Mouse (Mus musculus): ENCODE measurements at regions not wholly inside any gene's neighbourhood (a gene's known extent, or its start where the extent isn't known, plus 50 kb on each side); places are given as distances from the start of the nearest gene placed in this dataset.

- Histone ChIP-seq H3K9ac (ENCODE audit: low read depth, low read length) (no peak overlapping the region), H3K4me2 (ENCODE audit: low read depth, low read length) (no peak overlapping the region), H3K9me3 (replicated peaks; ENCODE audit: control insufficient read depth, low read length) (no peaks in the 10 kb centered on the region), H3K36me3 (ENCODE audit: control insufficient read depth, insufficient read depth) (no peaks in the 10 kb centered on the region), H3K4me1 (ENCODE audit: control insufficient read depth, low read depth, low read length) (peaks cover 18% of the 10 kb centered on the region), H3K27ac (ENCODE audit: low read length) (no peak overlapping the region), H3K4me3 (ENCODE audit: low read depth, low read length) (no peak overlapping the region), H3K27me3 (ENCODE audit: control insufficient read depth, insufficient read depth, low read depth, low read length) (no peaks in the 10 kb centered on the region)
- WGBS (ENCODE audit: insufficient replicate concordance), result 45% methylated on average over 2 of the region's 2 CpGs
- no peak for ATAC-seq (ENCODE audit: low read depth)
These were observed 57.6 kb upstream of the Exoc6 start for GRCm38 (mm10) chr19:37492572-37492971.

- Histone ChIP-seq H3K4me1 (ENCODE audit: control insufficient read depth, low read depth, low read length) (peaks cover 18% of the 10 kb centered on the region), H3K9ac (ENCODE audit: low read depth, low read length) (no peak overlapping the region), H3K36me3 (ENCODE audit: control insufficient read depth, insufficient read depth) (no peaks in the 10 kb centered on the region), H3K27me3 (ENCODE audit: control insufficient read depth, insufficient read depth, low read depth, low read length) (no peaks in the 10 kb centered on the region), H3K4me3 (ENCODE audit: low read depth, low read length) (no peak overlapping the region), H3K9me3 (replicated peaks; ENCODE audit: control insufficient read depth, low read length) (no peaks in the 10 kb centered on the region), H3K27ac (ENCODE audit: low read length) (peak overlapping the region; percentile 19), H3K4me2 (ENCODE audit: low read depth, low read length) (no peak overlapping the region)
- ATAC-seq (ENCODE audit: low read depth), result peak; percentile 27; the same call in 1 of the 2 replicates
- 21% methylated on average over 9 of the region's 9 CpGs for WGBS (ENCODE audit: insufficient replicate concordance)
These were observed 56.8 kb upstream of the Exoc6 start for GRCm38 (mm10) chr19:37493378-37493777.

- 7% methylated on average over 10 of the region's 10 CpGs for WGBS (ENCODE audit: insufficient replicate concordance)
- no peak overlapping the region for H3K9ac ChIP-seq (ENCODE audit: low read depth, low read length)
These were observed 56.2 kb upstream of the Exoc6 start for GRCm38 (mm10) chr19:37493921-37494485.

DNA sequence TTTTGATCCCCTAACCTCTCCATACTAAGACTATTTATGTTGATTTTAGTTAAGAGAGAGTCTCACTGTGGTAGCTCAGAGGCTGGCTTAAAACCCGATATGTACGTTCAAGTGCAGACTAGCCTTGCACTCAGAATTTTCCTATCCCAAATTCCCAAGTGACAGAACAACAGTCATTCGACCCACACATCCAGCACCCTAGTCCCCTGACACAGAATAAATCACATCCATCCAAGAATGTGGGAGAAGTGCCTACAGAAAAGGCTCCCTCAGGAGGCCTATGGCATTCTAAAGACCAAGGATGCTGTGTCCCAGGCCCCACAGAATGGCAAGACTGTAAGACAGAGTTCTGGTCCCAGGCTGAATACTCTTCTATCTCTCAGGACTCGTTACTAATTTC lies 55.4 kb upstream of the Exoc6 start:
- Histone ChIP-seq H3K27ac (ENCODE audit: low read length) (0 out of 2 replicates have a peak overlapping the region, but pooled peaks have one; percentile 13), H3K4me1 (ENCODE audit: control insufficient read depth, low read depth, low read length) (peaks cover 18% of the 10 kb centered on the region), H3K9ac (ENCODE audit: low read depth, low read length) (no peak overlapping the region), H3K27me3 (ENCODE audit: control insufficient read depth, insufficient read depth, low read depth, low read length) (no peaks in the 10 kb centered on the region), H3K4me2 (ENCODE audit: low read depth, low read length) (peak overlapping the region; percentile 14; the same call in 1 of the 2 replicates), H3K9me3 (replicated peaks; ENCODE audit: control insufficient read depth, low read length) (no peaks in the 10 kb centered on the region), H3K4me3 (ENCODE audit: low read depth, low read length) (no peak overlapping the region), H3K36me3 (ENCODE audit: control insufficient read depth, insufficient read depth) (no peaks in the 10 kb centered on the region)
- WGBS (ENCODE audit: insufficient replicate concordance), result 52% methylated on average over 4 of the region's 4 CpGs
- no peak for ATAC-seq (ENCODE audit: low read depth)

More at GRCm38 (mm10) chr19:37493921-37494485, 56.2 kb upstream of the Exoc6 start:
- Histone ChIP-seq H3K4me1 (ENCODE audit: control insufficient read depth, low read depth, low read length) (peaks cover 18% of the 10 kb centered on the region), H3K27ac (ENCODE audit: low read length) (peak overlapping the region; percentile 54; the same call in 1 of the 2 replicates), H3K27me3 (ENCODE audit: control insufficient read depth, insufficient read depth, low read depth, low read length) (no peaks in the 10 kb centered on the region), H3K4me3 (ENCODE audit: low read depth, low read length) (no peak overlapping the region), H3K9me3 (replicated peaks; ENCODE audit: control insufficient read depth, low read length) (no peaks in the 10 kb centered on the region), H3K4me2 (ENCODE audit: low read depth, low read length) (peak overlapping the region; percentile 37; the same call in 1 of the 2 replicates), H3K36me3 (ENCODE audit: control insufficient read depth, insufficient read depth) (no peaks in the 10 kb centered on the region)
- peak; percentile 81 for ATAC-seq (ENCODE audit: low read depth)

DNA sequence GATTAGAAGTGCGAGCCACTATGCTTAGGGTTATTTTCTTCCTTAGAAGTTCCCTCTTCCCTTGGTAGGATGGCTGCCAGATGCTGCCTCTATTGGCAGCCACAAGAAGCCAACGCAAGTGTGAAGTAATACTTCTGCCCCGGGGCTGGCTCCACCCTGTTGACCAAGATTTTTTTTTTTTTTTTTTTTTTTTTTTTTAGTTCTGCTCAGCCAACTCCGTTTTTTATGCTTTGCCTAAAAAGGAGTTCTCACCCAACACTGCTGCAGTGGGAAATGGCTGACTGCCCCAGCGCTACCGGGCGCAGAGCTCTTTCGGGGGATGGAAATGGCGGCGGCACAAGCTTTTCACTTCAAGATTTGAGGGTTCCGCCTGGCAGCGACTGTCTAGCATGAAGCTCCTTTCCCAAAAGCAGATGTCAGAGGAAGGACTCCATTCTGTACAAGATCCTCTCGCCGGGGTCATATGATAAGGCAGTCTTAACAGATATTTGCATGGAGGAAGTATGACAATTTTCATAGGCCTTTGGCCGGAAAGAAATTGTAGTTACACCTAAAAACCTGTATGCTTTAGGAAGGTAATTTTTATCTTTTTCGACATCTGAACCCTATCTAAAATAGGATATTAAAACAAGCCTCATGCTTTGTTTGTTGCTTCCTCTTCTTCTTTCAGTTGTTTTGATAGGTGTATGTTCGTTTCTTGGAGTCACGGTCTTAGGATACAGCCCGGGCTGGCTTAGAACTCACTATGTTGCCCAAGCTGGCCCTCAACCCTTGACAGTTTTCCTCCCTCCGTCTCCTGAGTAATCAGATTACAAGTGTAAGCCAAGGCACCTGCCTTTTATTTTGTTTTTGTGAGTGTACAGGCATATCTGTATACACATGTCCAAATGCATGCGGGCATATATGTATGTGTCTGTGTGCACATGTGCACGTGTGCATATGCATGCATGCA lies 54.6 kb upstream of the Exoc6 start:
- peak overlapping the region; percentile 14; the same call in 1 of the 2 replicates for H3K4me2 ChIP-seq (ENCODE audit: low read depth, low read length)
- WGBS (ENCODE audit: insufficient replicate concordance), result 37% methylated on average over 22 of the region's 22 CpGs
- peaks cover 18% of the 10 kb centered on the region for H3K4me1 ChIP-seq (ENCODE audit: control insufficient read depth, low read depth, low read length)
- no peaks in the 10 kb centered on the region for H3K27me3 ChIP-seq (ENCODE audit: control insufficient read depth, insufficient read depth, low read depth, low read length)
- no peaks in the 10 kb centered on the region for H3K9me3 ChIP-seq (replicated peaks; ENCODE audit: control insufficient read depth, low read length)
- ATAC-seq (ENCODE audit: low read depth), result no peak
- H3K4me3 ChIP-seq (ENCODE audit: low read depth, low read length), result no peak overlapping the region
- H3K27ac ChIP-seq (ENCODE audit: low read length), result 0 out of 2 replicates have a peak overlapping the region, but pooled peaks have one; percentile 29
- no peak overlapping the region for H3K9ac ChIP-seq (ENCODE audit: low read depth, low read length)
- H3K36me3 ChIP-seq (ENCODE audit: control insufficient read depth, insufficient read depth), result no peaks in the 10 kb centered on the region

DNA sequence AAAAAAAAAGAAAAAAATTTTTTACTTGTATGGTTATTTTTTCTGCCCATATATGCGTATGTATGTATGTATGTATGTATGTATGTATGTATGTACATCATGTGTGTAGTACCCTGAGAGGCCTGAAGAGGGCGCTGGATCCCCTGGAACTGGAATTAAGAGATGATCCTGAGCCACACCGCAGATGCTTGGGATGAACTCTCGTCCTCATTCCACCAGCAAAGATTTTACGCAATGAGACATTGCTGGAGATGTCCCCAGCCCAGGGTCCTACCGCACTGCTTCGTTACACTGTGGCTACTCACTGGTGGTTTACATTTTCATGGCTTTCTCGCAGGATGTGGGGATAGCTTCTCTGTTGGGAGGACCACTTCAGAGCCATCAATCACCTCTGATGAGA lies 53.5 kb upstream of the Exoc6 start:
- 81% methylated on average over 8 of the region's 8 CpGs for WGBS (ENCODE audit: insufficient replicate concordance)
- H3K4me1 ChIP-seq (ENCODE audit: control insufficient read depth, low read depth, low read length), result peaks cover 18% of the 10 kb centered on the region

DNA sequence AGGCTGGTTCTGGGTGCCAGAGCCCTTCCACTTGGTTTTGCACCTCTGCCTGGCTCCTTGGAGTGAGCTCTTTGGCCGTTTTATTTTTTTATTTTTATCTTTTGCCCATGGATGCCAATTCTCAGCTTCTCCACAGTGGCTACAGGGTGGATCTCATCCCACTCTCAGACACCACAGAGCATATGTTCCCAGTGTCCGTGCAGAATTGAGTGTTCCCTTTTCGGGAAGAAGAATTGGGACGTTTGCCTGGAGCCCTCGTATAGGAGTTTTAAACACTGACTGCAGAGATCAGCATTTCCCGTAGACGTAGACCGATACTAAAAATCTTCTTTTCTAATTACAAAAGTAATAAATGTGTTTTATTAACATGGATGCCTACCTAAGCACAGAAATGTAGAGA lies 53.1 kb upstream of the Exoc6 start:
- no peak for ATAC-seq (ENCODE audit: low read depth)
- 82% methylated on average over 8 of the region's 8 CpGs for whole genome bisulfite sequencing (ENCODE audit: insufficient replicate concordance)
- H3K4me2 ChIP-seq (ENCODE audit: low read depth, low read length), result no peak overlapping the region
- H3K9me3 ChIP-seq (replicated peaks; ENCODE audit: control insufficient read depth, low read length), result no peaks in the 10 kb centered on the region
- H3K27ac ChIP-seq (ENCODE audit: low read length), result no peak overlapping the region
- no peak overlapping the region for H3K4me3 ChIP-seq (ENCODE audit: low read depth, low read length)
- no peak overlapping the region for H3K9ac ChIP-seq (ENCODE audit: low read depth, low read length)
- H3K36me3 ChIP-seq (ENCODE audit: control insufficient read depth, insufficient read depth), result no peaks in the 10 kb centered on the region
- H3K27me3 ChIP-seq (ENCODE audit: control insufficient read depth, insufficient read depth, low read depth, low read length), result no peaks in the 10 kb centered on the region
- H3K4me1 ChIP-seq (ENCODE audit: control insufficient read depth, low read depth, low read length), result peaks cover 18% of the 10 kb centered on the region

More for the DNA sequence above, 53.5 kb upstream of the Exoc6 start:
- H3K4me2 ChIP-seq (ENCODE audit: low read depth, low read length), result no peak overlapping the region
- H3K9ac ChIP-seq (ENCODE audit: low read depth, low read length), result no peak overlapping the region
- H3K36me3 ChIP-seq (ENCODE audit: control insufficient read depth, insufficient read depth), result no peaks in the 10 kb centered on the region
- H3K27me3 ChIP-seq (ENCODE audit: control insufficient read depth, insufficient read depth, low read depth, low read length), result no peaks in the 10 kb centered on the region
- H3K27ac ChIP-seq (ENCODE audit: low read length), result no peak overlapping the region
- H3K4me3 ChIP-seq (ENCODE audit: low read depth, low read length), result no peak overlapping the region
- H3K9me3 ChIP-seq (replicated peaks; ENCODE audit: control insufficient read depth, low read length), result no peaks in the 10 kb centered on the region
- no peak for ATAC-seq (ENCODE audit: low read depth)

DNA sequence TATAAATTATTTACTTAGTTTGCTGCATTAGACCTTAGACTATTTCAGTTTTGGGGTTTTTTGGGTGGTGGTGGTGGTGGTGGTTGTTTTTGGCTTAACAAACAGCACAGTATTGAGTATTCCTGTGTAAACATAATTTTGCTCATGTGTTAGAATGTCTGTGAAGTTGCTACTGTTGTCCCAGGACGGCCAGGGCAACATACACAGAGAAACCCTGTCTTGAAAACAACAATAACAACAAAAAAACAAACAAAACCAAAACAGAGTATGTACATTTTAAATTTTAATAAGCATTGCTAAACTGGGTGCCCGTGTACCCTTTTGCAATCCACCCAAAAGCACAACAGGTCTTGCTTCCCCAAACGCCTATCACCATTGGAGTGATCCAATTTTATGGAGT lies 51.8 kb upstream of the Exoc6 start:
- no peak overlapping the region for H3K4me2 ChIP-seq (ENCODE audit: low read depth, low read length)
- no peak overlapping the region for H3K27ac ChIP-seq (ENCODE audit: low read length)
- no peaks in the 10 kb centered on the region for H3K36me3 ChIP-seq (ENCODE audit: control insufficient read depth, insufficient read depth)
- ATAC-seq (ENCODE audit: low read depth), result no peak
- no peak overlapping the region for H3K4me3 ChIP-seq (ENCODE audit: low read depth, low read length)
- peaks cover 18% of the 10 kb centered on the region for H3K4me1 ChIP-seq (ENCODE audit: control insufficient read depth, low read depth, low read length)
- 68% methylated on average over 3 of the region's 3 CpGs for WGBS (ENCODE audit: insufficient replicate concordance)
- H3K9ac ChIP-seq (ENCODE audit: low read depth, low read length), result no peak overlapping the region
- H3K27me3 ChIP-seq (ENCODE audit: control insufficient read depth, insufficient read depth, low read depth, low read length), result no peaks in the 10 kb centered on the region
- H3K9me3 ChIP-seq (replicated peaks; ENCODE audit: control insufficient read depth, low read length), result no peaks in the 10 kb centered on the region

All from liver, embryonic 16.5 days (tissue).